Mouse (Mus musculus): ENCODE data around the gene Smc5. TPM values are rescaled to one million over a fixed set of nuclear protein-coding genes. Genes with fewer than 3 reads are reported as not detected.
A peak's percentile ranks its signal among the peaks of the same experiment; 100 is the strongest.

The Smc5 gene
- 16.9 and 21.3 TPM in 2 replicates for total RNA-seq (2014; rRNA removed)
- polyA plus RNA-seq (2015; fragmentation: Nextera tagmentation; extraction: Ambion mirVana): 21.4 and 23.2 TPM in 2 replicates

DNA sequence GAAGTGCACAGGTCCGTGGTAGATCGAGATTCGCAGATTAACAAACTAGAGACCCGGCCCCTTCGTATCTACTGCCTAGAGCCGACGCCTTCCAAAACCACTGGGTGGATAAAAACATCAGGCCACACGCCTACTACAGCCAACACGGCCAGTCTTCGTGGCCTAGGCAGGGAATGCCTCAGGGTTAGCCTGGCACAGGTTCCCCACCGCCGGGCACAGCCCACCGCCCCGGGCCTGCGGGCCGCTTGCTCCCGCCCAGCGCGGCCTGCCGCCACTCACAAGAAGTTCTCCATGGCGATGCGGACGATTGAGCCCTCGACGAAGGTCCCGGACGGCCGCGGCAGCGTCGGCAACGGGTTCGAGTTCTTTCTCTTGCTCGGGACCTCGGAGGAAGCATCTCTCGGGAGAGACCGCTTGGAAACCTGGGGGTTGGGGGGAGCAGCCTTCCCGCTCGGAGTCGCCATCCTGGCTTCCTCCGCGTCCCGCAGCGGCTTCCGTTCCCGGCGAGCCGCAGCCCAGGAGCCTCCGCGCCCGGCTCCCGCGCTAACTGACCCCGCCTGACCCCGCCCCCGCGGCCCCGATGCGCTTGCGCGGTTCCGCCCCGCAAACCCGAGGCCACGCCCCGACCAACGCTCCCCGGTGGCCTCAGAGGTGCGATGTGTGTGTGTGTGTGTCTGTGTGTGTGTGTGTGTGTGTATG lies at the start of gene Smc5:
Gene Smc5, minus strand, starts transcription at position 543 of the 699 bp plus-strand sequence.
- Histone ChIP-seq H3K9ac (replicated peaks; ENCODE audit: low read length) (peak within 1 kb of the TSS; percentile 86), H3K4me1 (ENCODE audit: insufficient read depth, low read length) (0 out of 2 replicates have a peak, but pooled peaks cover 4% of the 10 kb centered on the region), H3K27me3 (ENCODE audit: insufficient read depth, low read length) (no peaks in the 10 kb centered on the region), H3K4me2 (ENCODE audit: low read depth, low read length) (peak within 1 kb of the TSS; percentile 78), H3K36me3 (ENCODE audit: insufficient read depth, low read length) (peaks cover 2% of the 10 kb centered on the region; the same call in 1 of the 2 replicates), H3K4me3 (ENCODE audit: low read length) (peak within 1 kb of the TSS; percentile 89), H3K9me3 (ENCODE audit: low read length) (no peaks in the 10 kb centered on the region), H3K27ac (peak within 1 kb of the TSS; percentile 60; the same call in 1 of the 2 replicates)
- WGBS: 1% methylated on average over 69 of the region's 69 CpGs
- no peak for TF ChIP-seq CTCF (IDR thresholded peaks at IDR 0.05; ENCODE audit: low read depth)
- ATAC-seq: peak; percentile 95
- DNase-seq (ENCODE audit: low spot score): peak; percentile 91

DNA sequence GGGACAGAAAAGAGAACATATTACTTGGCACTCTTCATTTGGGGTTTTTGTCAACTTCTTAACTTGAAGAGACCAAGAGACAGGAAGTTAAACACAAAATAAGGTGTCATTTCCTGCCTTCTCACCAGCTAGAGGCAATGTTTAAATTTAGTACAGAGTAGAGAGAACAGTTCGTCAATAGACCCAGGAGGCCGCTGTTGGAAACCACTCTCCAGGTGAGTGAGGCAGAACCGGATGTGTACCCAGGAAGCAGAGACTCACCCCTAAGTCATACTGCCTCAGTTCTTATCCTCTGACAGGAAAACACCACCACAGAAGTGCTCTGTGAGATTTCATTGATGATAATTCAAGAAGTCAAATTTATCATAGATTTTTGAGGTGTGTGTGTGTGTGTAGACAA lies 49.4 kb upstream of the Smc5 start:
- Histone ChIP-seq H3K27me3 (ENCODE audit: insufficient read depth, low read length) (no peaks in the 10 kb centered on the region), H3K9ac (replicated peaks; ENCODE audit: low read length) (no peak overlapping the region), H3K36me3 (ENCODE audit: insufficient read depth, low read length) (no peaks in the 10 kb centered on the region), H3K9me3 (ENCODE audit: low read length) (no peaks in the 10 kb centered on the region), H3K4me2 (ENCODE audit: low read depth, low read length) (no peak overlapping the region), H3K4me1 (ENCODE audit: insufficient read depth, low read length) (no peaks in the 10 kb centered on the region), H3K4me3 (ENCODE audit: low read length) (no peak overlapping the region), H3K27ac (no peak overlapping the region)
- TF ChIP-seq CTCF (IDR thresholded peaks at IDR 0.05; ENCODE audit: low read depth): no peak
- DNase-seq (ENCODE audit: low spot score): no peak
- whole genome bisulfite sequencing: 89% methylated on average over 3 of the region's 3 CpGs
- ATAC-seq: no peak

DNA sequence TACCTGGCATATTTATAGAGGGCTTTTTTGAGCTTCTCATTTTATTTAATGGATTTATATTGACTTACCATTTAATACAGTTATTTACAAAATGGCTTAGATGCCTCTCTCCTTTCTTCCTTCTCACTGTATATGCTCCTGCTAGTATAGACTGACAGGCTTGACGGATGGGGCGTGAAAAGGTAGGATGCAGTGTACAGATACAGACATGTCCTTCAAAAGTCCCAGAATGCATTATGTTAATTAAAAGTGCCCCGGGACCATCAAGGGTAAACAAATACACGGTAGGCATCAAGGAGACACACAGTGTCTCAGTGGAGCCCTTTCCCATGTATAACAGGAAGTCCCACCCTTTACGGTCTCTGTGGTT lies 44.3 kb upstream of the Smc5 start:
- Histone ChIP-seq H3K4me3 (ENCODE audit: low read length) (no peak overlapping the region), H3K4me2 (ENCODE audit: low read depth, low read length) (no peak overlapping the region), H3K27me3 (ENCODE audit: insufficient read depth, low read length) (no peaks in the 10 kb centered on the region), H3K36me3 (ENCODE audit: insufficient read depth, low read length) (no peaks in the 10 kb centered on the region), H3K27ac (no peak overlapping the region), H3K9me3 (ENCODE audit: low read length) (no peaks in the 10 kb centered on the region), H3K4me1 (ENCODE audit: insufficient read depth, low read length) (no peaks in the 10 kb centered on the region), H3K9ac (replicated peaks; ENCODE audit: low read length) (no peak overlapping the region)
- DNase-seq (ENCODE audit: low spot score) (no peak), ATAC-seq (no peak)
- no peak for TF ChIP-seq CTCF (IDR thresholded peaks at IDR 0.05; ENCODE audit: low read depth)
- WGBS: 79% methylated on average over 5 of the region's 5 CpGs

DNA sequence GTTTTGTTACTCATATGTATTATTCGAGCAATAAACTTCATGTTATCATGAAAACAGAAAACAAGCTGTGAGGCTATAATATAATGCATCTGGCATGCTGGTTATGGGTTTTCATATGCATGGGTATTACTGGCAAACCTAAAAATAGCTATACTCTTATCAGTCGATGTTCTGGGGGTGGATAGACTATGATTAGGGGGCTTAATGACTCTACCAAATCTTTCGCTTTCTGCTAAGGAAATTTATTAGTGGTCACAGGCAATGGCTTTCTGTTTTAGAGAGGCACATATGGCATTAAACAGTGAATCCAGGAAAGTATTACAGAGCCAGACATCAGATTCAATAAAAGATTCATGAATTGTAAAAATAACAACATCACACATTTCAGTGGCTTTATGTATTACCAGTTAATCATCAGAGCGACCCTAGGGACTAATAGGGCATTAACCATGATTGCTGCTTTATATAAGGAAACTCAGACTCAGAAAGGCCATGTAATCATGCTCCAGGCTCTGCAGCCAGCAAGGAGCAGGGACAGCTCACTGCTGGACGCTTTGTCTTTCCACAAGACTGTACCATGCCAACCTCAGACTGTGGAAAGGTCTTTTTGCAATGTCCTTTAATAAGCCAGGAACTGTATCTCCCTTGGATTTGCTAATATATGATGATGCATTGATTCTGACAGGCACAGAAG lies 43.7 kb upstream of the Smc5 start:
- 66% methylated on average over 5 of the region's 5 CpGs for WGBS
- no peak for ATAC-seq
- H3K36me3 ChIP-seq (ENCODE audit: insufficient read depth, low read length): no peaks in the 10 kb centered on the region
- DNase-seq (ENCODE audit: low spot score): no peak
- H3K9ac ChIP-seq (replicated peaks; ENCODE audit: low read length): no peak overlapping the region
- H3K4me2 ChIP-seq (ENCODE audit: low read depth, low read length): no peak overlapping the region
- H3K27me3 ChIP-seq (ENCODE audit: insufficient read depth, low read length): no peaks in the 10 kb centered on the region
- no peak overlapping the region for H3K27ac ChIP-seq
- H3K9me3 ChIP-seq (ENCODE audit: low read length): no peaks in the 10 kb centered on the region
- H3K4me3 ChIP-seq (ENCODE audit: low read length): no peak overlapping the region
- H3K4me1 ChIP-seq (ENCODE audit: insufficient read depth, low read length): no peaks in the 10 kb centered on the region
- no peak for TF ChIP-seq CTCF (IDR thresholded peaks at IDR 0.05; ENCODE audit: low read depth)

DNA sequence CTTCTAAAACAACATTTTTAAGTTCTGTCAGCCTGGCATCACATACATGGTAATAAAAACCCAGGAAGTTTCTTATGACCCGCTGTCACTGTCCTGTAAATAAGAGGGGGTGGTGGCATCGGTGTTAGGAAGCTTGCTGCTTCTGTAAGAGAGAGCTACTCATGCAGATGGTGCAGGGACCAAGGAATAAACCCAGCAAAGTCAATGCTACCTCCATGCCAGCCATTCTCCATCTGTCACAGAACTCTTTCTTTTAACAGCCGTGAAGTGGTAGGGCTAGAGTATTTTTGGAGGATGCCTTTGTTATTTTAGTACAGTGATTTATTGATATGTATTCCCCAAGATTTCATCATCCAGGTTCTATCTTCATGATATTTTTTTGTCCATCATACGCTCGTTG lies 43.2 kb upstream of the Smc5 start:
- Histone ChIP-seq H3K4me3 (ENCODE audit: low read length) (no peak overlapping the region), H3K4me2 (ENCODE audit: low read depth, low read length) (no peak overlapping the region), H3K9me3 (ENCODE audit: low read length) (no peaks in the 10 kb centered on the region), H3K27me3 (ENCODE audit: insufficient read depth, low read length) (no peaks in the 10 kb centered on the region), H3K4me1 (ENCODE audit: insufficient read depth, low read length) (no peaks in the 10 kb centered on the region), H3K27ac (no peak overlapping the region), H3K36me3 (ENCODE audit: insufficient read depth, low read length) (no peaks in the 10 kb centered on the region), H3K9ac (replicated peaks; ENCODE audit: low read length) (no peak overlapping the region)
- no peak for TF ChIP-seq CTCF (IDR thresholded peaks at IDR 0.05; ENCODE audit: low read depth)
- ATAC-seq: no peak
- no peak for DNase-seq (ENCODE audit: low spot score)
- WGBS: 82% methylated on average over 5 of the region's 5 CpGs

DNA sequence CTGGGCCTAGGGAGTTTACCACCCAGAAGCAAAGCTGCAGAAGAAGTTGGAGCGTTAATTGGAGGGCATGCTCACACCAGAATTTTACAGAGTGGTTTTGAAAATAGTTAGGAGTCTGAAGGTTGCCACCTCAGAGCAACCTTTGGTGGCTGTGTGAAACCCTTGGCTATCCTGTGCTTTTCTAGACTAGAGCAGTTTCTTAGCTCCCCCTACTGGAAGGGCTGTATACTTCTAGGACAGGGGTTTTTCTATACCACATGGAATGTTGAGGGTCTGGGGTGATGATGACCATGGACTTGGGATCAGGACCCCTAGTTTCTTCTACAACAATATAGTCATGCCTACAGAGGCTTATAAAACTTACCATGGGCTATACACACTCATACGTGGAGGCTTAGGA lies 36.3 kb upstream of the Smc5 start:
- H3K4me2 ChIP-seq (ENCODE audit: low read depth, low read length): no peak overlapping the region
- H3K4me3 ChIP-seq (ENCODE audit: low read length): no peak overlapping the region
- no peak for TF ChIP-seq CTCF (IDR thresholded peaks at IDR 0.05; ENCODE audit: low read depth)
- H3K27me3 ChIP-seq (ENCODE audit: insufficient read depth, low read length): no peaks in the 10 kb centered on the region
- H3K9ac ChIP-seq (replicated peaks; ENCODE audit: low read length): no peak overlapping the region
- no peak for ATAC-seq
- 86% methylated on average over 2 of the region's 2 CpGs for WGBS
- H3K4me1 ChIP-seq (ENCODE audit: insufficient read depth, low read length): no peaks in the 10 kb centered on the region
- H3K9me3 ChIP-seq (ENCODE audit: low read length): no peaks in the 10 kb centered on the region
- DNase-seq (ENCODE audit: low spot score): no peak
- H3K27ac ChIP-seq: no peak overlapping the region
- H3K36me3 ChIP-seq (ENCODE audit: insufficient read depth, low read length): no peaks in the 10 kb centered on the region

DNA sequence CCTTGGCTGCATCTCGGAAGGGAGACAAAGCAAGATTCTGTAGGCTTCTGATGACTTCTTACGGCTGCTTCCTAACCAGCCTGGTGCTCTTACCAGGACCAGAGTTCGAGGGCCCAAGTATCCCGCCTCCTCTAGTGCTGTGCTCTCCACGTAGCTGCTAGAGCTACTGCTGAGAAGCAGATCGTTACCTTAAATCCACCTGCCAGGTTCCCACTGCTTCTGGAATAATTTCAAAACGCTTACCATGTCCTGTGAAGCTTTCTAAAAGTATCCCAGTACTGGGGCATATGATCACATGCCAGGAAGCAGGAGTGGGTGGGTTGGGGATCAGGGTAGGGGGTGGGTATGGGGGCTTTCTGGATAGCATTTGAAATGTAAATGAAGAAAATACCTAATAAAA lies 33.0 kb upstream of the Smc5 start:
- Histone ChIP-seq H3K9me3 (ENCODE audit: low read length) (no peaks in the 10 kb centered on the region), H3K36me3 (ENCODE audit: insufficient read depth, low read length) (no peaks in the 10 kb centered on the region), H3K27ac (no peak overlapping the region), H3K27me3 (ENCODE audit: insufficient read depth, low read length) (no peaks in the 10 kb centered on the region), H3K4me1 (ENCODE audit: insufficient read depth, low read length) (no peaks in the 10 kb centered on the region), H3K4me3 (ENCODE audit: low read length) (no peak overlapping the region), H3K9ac (replicated peaks; ENCODE audit: low read length) (no peak overlapping the region), H3K4me2 (ENCODE audit: low read depth, low read length) (no peak overlapping the region)
- 84% methylated on average over 7 of the region's 7 CpGs for WGBS
- no peak for TF ChIP-seq CTCF (IDR thresholded peaks at IDR 0.05; ENCODE audit: low read depth)
- no peak for ATAC-seq
- no peak for DNase-seq (ENCODE audit: low spot score)
